Mouse (Mus musculus) spleen, adult 2 months (tissue): Measurements from ENCODE around the gene Ankzf1.

Source experiments
- CTCF ChIP-seq: fragments of 200-500 bp; IDR thresholded peaks from 2 replicates; pipeline ENCODE4 v1.5.1; 2011; ENCODE audit warnings: mild to moderate bottlenecking, inconsistent platforms; ENCODE audit not compliant: insufficient read depth, insufficient read length, insufficient replicate concordance; ENCODE audit errors: extremely low read depth
- POLR2A ChIP-seq: fragments of 200-500 bp; IDR thresholded peaks from 2 replicates; pipeline ENCODE4 v1.6.1; 2011; ENCODE audit warnings: low read depth, low read length, inconsistent platforms

- TF ChIP-seq CTCF, result no peak
- TF ChIP-seq POLR2A, result no peak
Observed at GRCm38 (mm10) chr1:75221538-75221937, 29.6 kb downstream of the Ankzf1 start.
